Mouse (Mus musculus): ENCODE measurements at regions not wholly inside any gene's neighbourhood (a gene's known extent, or its start where the extent isn't known, plus 50 kb on each side); places are given as distances from the start of the nearest gene placed in this dataset.

- TF ChIP-seq CTCF (IDR thresholded peaks at IDR 0.05; ENCODE audit: control insufficient read depth, insufficient read depth, low read length) (no peak), POLR2A (IDR thresholded peaks at IDR 0.05; ENCODE audit: borderline replicate concordance, control insufficient read depth, low read depth, low read length) (no peak)
Observed at GRCm38 (mm10) chr1:184187582-184187981, 153.5 kb upstream of the 1700056E22Rik start.

Data from bone marrow, adult 2 months (tissue).